11 mouse cellular contexts compared by ENCODE assay signal in the genomic region with DNA sequence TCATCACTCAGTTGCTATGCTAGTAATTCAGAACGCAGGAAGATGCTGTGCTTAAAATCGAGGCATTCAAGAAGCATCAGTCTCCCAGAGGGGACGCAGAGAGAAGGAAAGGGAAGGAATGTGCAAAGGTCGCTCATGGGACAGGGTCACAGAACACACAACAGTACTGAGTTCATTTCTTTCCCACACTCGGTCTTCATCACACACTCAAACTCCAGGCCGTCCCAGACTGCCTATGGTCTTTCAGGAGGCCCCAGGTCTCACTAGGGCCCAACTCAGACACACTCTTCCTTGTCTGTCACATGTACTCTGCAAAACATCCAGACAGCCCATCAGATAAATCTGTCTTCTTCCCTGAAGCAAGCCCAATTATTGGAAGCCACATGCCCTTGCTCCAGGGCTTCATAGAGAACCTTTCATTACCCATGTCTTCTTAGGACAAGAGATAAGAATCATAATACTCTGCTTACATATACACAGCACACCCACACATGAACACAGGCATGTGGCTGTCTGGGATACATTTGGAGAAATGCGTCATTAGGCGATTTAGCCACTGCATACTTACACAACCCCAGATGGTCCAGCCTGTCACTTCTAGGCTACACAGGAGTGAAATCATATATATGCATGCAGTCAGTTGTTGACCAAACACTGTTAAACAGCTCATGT. TPM values are rescaled to one million over a fixed set of nuclear protein-coding genes. Genes with fewer than 3 reads are reported as not detected.
DNase-seq lines count a peak whose midpoint lies in the region; ATAC-seq and TF ChIP-seq lines count a peak whose summit lies in the region.
"Had no signal": no experiment of that assay in that cellular context is flagged by ENCODE, and none has a peak within 500 bp of the region (broad histone marks: within the 10 kb centered on the region; RNA-seq: fewer than 3 reads in every experiment).

No protein-coding gene starts in this region.

- TF ChIP-seq CTCF in kidney, adult 2 months (conservative IDR thresholded peaks at IDR 0.05; ENCODE audit: insufficient read depth, insufficient read length, low read depth, low read length), result no peak

- no peak for ATAC-seq in neural tube, embryonic 15.5 days (ENCODE audit: low FRiP score)
- no peak; the same call in 1 of the 2 replicates for ATAC-seq in embryonic facial prominence, embryonic 13.5 days (ENCODE audit: insufficient number of reproducible peaks, insufficient read depth, low FRiP score, low TSS enrichment, low read depth)
- 0 out of 2 replicates have a peak, but pooled peaks have one; percentile 27 for ATAC-seq in stomach, embryonic 15.5 days (ENCODE audit: insufficient read depth, low FRiP score, low read depth)
- ATAC-seq in granulocyte monocyte progenitor cell, adult 5-6 weeks (replicated peaks; ENCODE audit: poor library complexity, severe bottlenecking), result no peak

- H3K4me3 ChIP-seq in kidney, adult 2 months (ENCODE audit: insufficient read depth, low read depth, low read length), result no peak overlapping the region
- no peak overlapping the region for H3K4me3 ChIP-seq in neural tube, embryonic 15.5 days (replicated peaks)
- H3K4me3 ChIP-seq in embryonic facial prominence, embryonic 13.5 days, result no peak overlapping the region
- no peak overlapping the region for H3K4me3 ChIP-seq in stomach, embryonic 15.5 days (replicated peaks)

- peak overlapping the region; percentile 49 for H3K27ac ChIP-seq in kidney, adult 2 months (ENCODE audit: insufficient read depth, low read depth, low read length)
- no peak overlapping the region for H3K27ac ChIP-seq in neural tube, embryonic 15.5 days (replicated peaks)
- peak overlapping the region; percentile 5; the same call in 1 of the 2 replicates for H3K27ac ChIP-seq in embryonic facial prominence, embryonic 13.5 days
- no peak overlapping the region; the same call in 1 of the 2 replicates for H3K27ac ChIP-seq in stomach, embryonic 15.5 days

- H3K4me2 ChIP-seq in neural tube, embryonic 15.5 days, result no peak overlapping the region
- H3K4me2 ChIP-seq in embryonic facial prominence, embryonic 13.5 days, result no peak overlapping the region
- H3K4me2 ChIP-seq in stomach, embryonic 15.5 days, result no peak overlapping the region

- H3K9me3 ChIP-seq in neural tube, embryonic 15.5 days (replicated peaks), result no peaks in the 10 kb centered on the region
- no peaks in the 10 kb centered on the region for H3K9me3 ChIP-seq in embryonic facial prominence, embryonic 13.5 days
- no peaks in the 10 kb centered on the region for H3K9me3 ChIP-seq in stomach, embryonic 15.5 days

- no peak for TF ChIP-seq POLR2A in kidney, adult 2 months (IDR thresholded peaks at IDR 0.05; ENCODE audit: low read depth, low read length)

- H3K9ac ChIP-seq in neural tube, embryonic 15.5 days (replicated peaks), result no peak overlapping the region
- H3K9ac ChIP-seq in embryonic facial prominence, embryonic 13.5 days, result no peak overlapping the region
- no peak overlapping the region for H3K9ac ChIP-seq in stomach, embryonic 15.5 days

- peaks cover 10% of the 10 kb centered on the region; the same call in 1 of the 2 replicates for H3K4me1 ChIP-seq in kidney, adult 2 months (ENCODE audit: control insufficient read depth, insufficient read depth, low read length)
- H3K4me1 ChIP-seq in neural tube, embryonic 15.5 days, result no peaks in the 10 kb centered on the region
- peaks cover 20% of the 10 kb centered on the region for H3K4me1 ChIP-seq in embryonic facial prominence, embryonic 13.5 days
- H3K4me1 ChIP-seq in stomach, embryonic 15.5 days, result peaks cover 12% of the 10 kb centered on the region; the same call in 1 of the 2 replicates

- no peaks in the 10 kb centered on the region for H3K36me3 ChIP-seq in kidney, adult 2 months (ENCODE audit: control insufficient read depth, insufficient read depth, low read length)
- H3K36me3 ChIP-seq in neural tube, embryonic 15.5 days, result no peaks in the 10 kb centered on the region
- no peaks in the 10 kb centered on the region for H3K36me3 ChIP-seq in embryonic facial prominence, embryonic 13.5 days
- H3K36me3 ChIP-seq in stomach, embryonic 15.5 days, result no peaks in the 10 kb centered on the region

- WGBS in kidney, adult 2 months, result 53% methylated on average over 8 of the region's 8 CpGs
- WGBS in neural tube, embryonic 15.5 days, result 59% methylated on average over 8 of the region's 8 CpGs
- 25% methylated on average over 8 of the region's 8 CpGs for WGBS in embryonic facial prominence, embryonic 13.5 days
- WGBS in stomach, embryonic 15.5 days, result 38% methylated on average over 8 of the region's 8 CpGs

- no peaks in the 10 kb centered on the region for H3K27me3 ChIP-seq in kidney, adult 2 months (replicated peaks; ENCODE audit: control insufficient read depth, insufficient read depth, low read length)
- no peaks in the 10 kb centered on the region for H3K27me3 ChIP-seq in neural tube, embryonic 15.5 days (replicated peaks)
- H3K27me3 ChIP-seq in embryonic facial prominence, embryonic 13.5 days, result no peaks in the 10 kb centered on the region
- no peaks in the 10 kb centered on the region for H3K27me3 ChIP-seq in stomach, embryonic 15.5 days (replicated peaks)

- DNase-seq in kidney, adult 2 months, result peak; percentile 29
- no peak for DNase-seq in kidney, adult 8-10 months
- DNase-seq in neural tube, embryonic 10.5 days (ENCODE audit: extremely low spot score, low spot score), result peak; percentile 24
- DNase-seq in urinary bladder, postnatal 14 days (ENCODE audit: low spot score), result no peak
- DNase-seq: cerebellum, postnatal 14 days; kidney, postnatal 4 days; right cerebral cortex, postnatal 25 days had no signal

RNA-seq across cellular contexts. Expression of a gene that starts 39.6 kb away (rescaled TPM):
- polyA plus RNA-seq in kidney, adult 2 months (2012; rRNA removed), result 12.6 and 17.2 TPM in 2 replicates
- 17.0 and 21.0 TPM in 2 replicates for polyA plus RNA-seq in neural tube, embryonic 15.5 days (2015; fragmentation: Nextera tagmentation; extraction: Ambion mirVana)
- polyA plus RNA-seq in embryonic facial prominence, embryonic 13.5 days (2015; fragmentation: Nextera tagmentation; extraction: Ambion mirVana), result 56.3 and 64.1 TPM in 2 replicates
- polyA plus RNA-seq in stomach, embryonic 15.5 days (2015; fragmentation: Nextera tagmentation; extraction: Ambion mirVana), result 32.2 and 36.1 TPM in 2 replicates
- not detected in 2 replicates for total RNA-seq in granulocyte monocyte progenitor cell, adult 5-6 weeks (2014; fragmentation: Nextera tagmentation)
- total RNA-seq in granulocyte monocyte progenitor cell, adult 5-6 weeks (2017), result not detected in 2 replicates

Comparison
In these comparisons a context has a peak if more than half of its experiments do, and no peak if none do; other contexts are left out.
1. DNase-seq: peak in kidney, adult 2 months (single experiment) and neural tube, embryonic 10.5 days (single experiment); none in kidney, adult 8-10 months (0 of 2) and urinary bladder, postnatal 14 days (single experiment).
2. H3K27ac ChIP-seq: peak in kidney, adult 2 months (single experiment) and embryonic facial prominence, embryonic 13.5 days (single experiment); none in neural tube, embryonic 15.5 days (single experiment) and stomach, embryonic 15.5 days (single experiment).